Mouse (Mus musculus) lung, postnatal 0 days (tissue): ENCODE results near the gene Stat3. TPM values are rescaled to one million over a fixed set of nuclear protein-coding genes. Genes with fewer than 3 reads are reported as not detected.
A peak's percentile ranks its signal among the peaks of the same experiment; 100 is the strongest.

Experiments used
- ATAC-seq: fragments of 200-750 bp; cut with Nextera tagmentation; 2 replicates; pipeline ENCODE4 v1.8.0; 2017; ENCODE audit warnings: moderate library complexity
- DNase-seq: peaks from one replicate; pipeline ENCODE4 v3.0.0-alpha.2; 2016; ENCODE audit warnings: low spot score
- H3K27ac ChIP-seq: fragments of 300-500 bp; sonication (generic); 2 replicates; pipeline ENCODE4 v1.5.1; 2014; ENCODE audit warnings: antibody characterized with exemption, mild to moderate bottlenecking, low read length, mixed read lengths
- H3K27me3 ChIP-seq: fragments of 300-500 bp; sonication (generic); replicated peaks from 2 replicates; pipeline ENCODE4 v1.6.1; 2014; ENCODE audit warnings: low read length, mixed read lengths; ENCODE audit not compliant: insufficient read depth
- H3K36me3 ChIP-seq: fragments of 300-500 bp; sonication (generic); 2 replicates; pipeline ENCODE4 v1.6.1; 2014; ENCODE audit warnings: low read length, mixed read lengths; ENCODE audit not compliant: insufficient read depth
- H3K4me1 ChIP-seq: fragments of 300-500 bp; sonication (generic); 2 replicates; pipeline ENCODE4 v1.6.1; 2014; ENCODE audit warnings: antibody characterized with exemption, low read depth, low read length, mixed read lengths; ENCODE audit not compliant: insufficient read depth
- H3K4me2 ChIP-seq: fragments of 300-500 bp; sonication (generic); replicated peaks from 2 replicates; pipeline ENCODE4 v1.6.1; 2014; ENCODE audit warnings: low read depth, mild to moderate bottlenecking, low read length, moderate library complexity, mixed read lengths
- H3K4me3 ChIP-seq: fragments of 300-500 bp; sonication (generic); 2 replicates; pipeline ENCODE4 v1.5.1; 2014; ENCODE audit warnings: low read depth, low read length
- H3K9ac ChIP-seq: fragments of 300-500 bp; sonication (generic); replicated peaks from 2 replicates; pipeline ENCODE4 v1.6.1; 2014; ENCODE audit warnings: low read depth, mild to moderate bottlenecking
- H3K9me3 ChIP-seq: fragments of 300-500 bp; sonication (generic); 2 replicates; pipeline ENCODE4 v1.6.1; 2016; ENCODE audit warnings: low read length, mixed read lengths
- CTCF ChIP-seq: IDR thresholded peaks from 2 replicates; pipeline ENCODE4 v1.5.1; 2016; ENCODE audit warnings: antibody characterized with exemption, mild to moderate bottlenecking
- EP300 ChIP-seq: IDR thresholded peaks from 2 replicates; pipeline ENCODE4 v1.6.1; 2016; ENCODE audit warnings: antibody characterized with exemption, mild to moderate bottlenecking, control low read depth
- WGBS: fragments of 180-500 bp; shearing (Covaris S2); extraction: QIAGEN DNeasy Blood & Tissue Kit; methylation state at CpG from one replicate; pipeline ENCODE4 v1.1.7; 2014; 5-methylcytosine and 5-hydroxymethylcytosine counted together
- polyA plus RNA-seq: library from polyadenylated mRNA; unstranded; fragments of >200 nt; fragmentation: Nextera tagmentation; extraction: Ambion mirVana; gene quantifications from 2 replicates; pipeline ENCODE4 v1.2.1, GENCODE M21; 2015

Stat3 gene
- polyA plus RNA-seq, 1 experiment from 2014 or later = 100 TPM

GRCm38 (mm10) chr11:100912401-100913155, 26.8 kb downstream of the Stat3 start:
- DNase-seq = peak; percentile 86
- peak; percentile 32; the same call in 1 of the 2 replicates for TF ChIP-seq EP300
- no peak for TF ChIP-seq CTCF

GRCm38 (mm10) chr11:100908567-100908966, 30.8 kb downstream of the Stat3 start:
- peaks cover 7% of the 10 kb centered on the region; the same call in 1 of the 2 replicates for H3K4me1 ChIP-seq
- DNase-seq = no peak
- WGBS = 86% methylated on average over 9 of the region's 9 CpGs
- H3K4me3 ChIP-seq = no peak overlapping the region
- no peaks in the 10 kb centered on the region for H3K9me3 ChIP-seq
- TF ChIP-seq EP300 = no peak
- TF ChIP-seq CTCF = no peak
- no peaks in the 10 kb centered on the region for H3K27me3 ChIP-seq
- no peak overlapping the region for H3K27ac ChIP-seq
- no peak for ATAC-seq
- H3K9ac ChIP-seq = no peak overlapping the region
- peaks cover 37% of the 10 kb centered on the region for H3K36me3 ChIP-seq
- no peak overlapping the region for H3K4me2 ChIP-seq

More at GRCm38 (mm10) chr11:100912401-100913155, 26.8 kb downstream of the Stat3 start:
- Histone ChIP-seq H3K9ac (no peak overlapping the region), H3K4me2 (peak overlapping the region; percentile 15; the same call in 1 of the 2 replicates), H3K4me1 (peaks cover 7% of the 10 kb centered on the region; the same call in 1 of the 2 replicates), H3K27ac (peak overlapping the region; percentile 72), H3K27me3 (no peaks in the 10 kb centered on the region), H3K9me3 (no peaks in the 10 kb centered on the region), H3K36me3 (peaks cover 27% of the 10 kb centered on the region), H3K4me3 (no peak overlapping the region)
- ATAC-seq = peak; percentile 95
- WGBS = 51% methylated on average over 17 of the region's 17 CpGs

- H3K4me1 ChIP-seq = peaks cover 3% of the 10 kb centered on the region; the same call in 1 of the 2 replicates
- H3K36me3 ChIP-seq = peaks cover 40% of the 10 kb centered on the region
- no peak for DNase-seq
- H3K4me3 ChIP-seq = no peak overlapping the region
- no peak overlapping the region for H3K9ac ChIP-seq
- no peak for ATAC-seq
- TF ChIP-seq EP300 (no peak), CTCF (no peak)
- H3K27me3 ChIP-seq = no peaks in the 10 kb centered on the region
- no peak overlapping the region for H3K27ac ChIP-seq
- H3K4me2 ChIP-seq = no peak overlapping the region
- 68% methylated on average over 2 of the region's 2 CpGs for WGBS
- H3K9me3 ChIP-seq = no peaks in the 10 kb centered on the region
Observed at GRCm38 (mm10) chr11:100908112-100908511, 31.2 kb downstream of the Stat3 start.

GRCm38 (mm10) chr11:100906885-100907284, 32.5 kb downstream of the Stat3 start:
- Histone ChIP-seq H3K4me1 (no peaks in the 10 kb centered on the region), H3K9ac (no peak overlapping the region), H3K4me2 (no peak overlapping the region), H3K4me3 (no peak overlapping the region), H3K9me3 (no peaks in the 10 kb centered on the region), H3K27ac (no peak overlapping the region), H3K36me3 (peaks cover 46% of the 10 kb centered on the region), H3K27me3 (no peaks in the 10 kb centered on the region)
- no peak for DNase-seq
- 86% methylated on average over 4 of the region's 4 CpGs for WGBS
- TF ChIP-seq CTCF (no peak), EP300 (no peak)
- no peak for ATAC-seq

- no peak for TF ChIP-seq EP300
- TF ChIP-seq CTCF = no peak
- Histone ChIP-seq H3K27me3 (no peaks in the 10 kb centered on the region), H3K4me3 (no peak overlapping the region), H3K36me3 (peaks cover 53% of the 10 kb centered on the region), H3K4me2 (no peak overlapping the region), H3K9me3 (no peaks in the 10 kb centered on the region), H3K27ac (no peak overlapping the region), H3K4me1 (no peaks in the 10 kb centered on the region), H3K9ac (no peak overlapping the region)
- DNase-seq = no peak
- no peak for ATAC-seq
- WGBS = 44% methylated on average over 1 of the region's 1 CpGs
Observed at GRCm38 (mm10) chr11:100905929-100906328, 33.4 kb downstream of the Stat3 start.

GRCm38 (mm10) chr11:100904580-100905351, 34.6 kb downstream of the Stat3 start:
- peaks cover 58% of the 10 kb centered on the region for H3K36me3 ChIP-seq
- ATAC-seq (no peak), DNase-seq (no peak)
- no peak overlapping the region for H3K9ac ChIP-seq
- 75% methylated on average over 14 of the region's 20 CpGs for WGBS
- no peaks in the 10 kb centered on the region for H3K9me3 ChIP-seq
- H3K4me2 ChIP-seq = no peak overlapping the region
- TF ChIP-seq EP300 (no peak), CTCF (no peak)
- no peaks in the 10 kb centered on the region for H3K4me1 ChIP-seq
- H3K27ac ChIP-seq = no peak overlapping the region
- no peak overlapping the region for H3K4me3 ChIP-seq
- H3K27me3 ChIP-seq = no peaks in the 10 kb centered on the region
